Mouse (Mus musculus) liver, postnatal 0 days (tissue): ENCODE data around the gene Bend7. TPM values are rescaled to one million over a fixed set of nuclear protein-coding genes. Genes with fewer than 3 reads are reported as not detected.

Experiments
- ATAC-seq: fragments of 200-750 bp; cut with Nextera tagmentation; 2 replicates; pipeline ENCODE4 v1.8.0; 2017; ENCODE audit warnings: mild to moderate bottlenecking, moderate library complexity
- DNase-seq: peaks from one replicate; pipeline ENCODE4 v3.0.0-alpha.2; 2016
- H3K27ac ChIP-seq: fragments of 300-500 bp; sonication (generic); 2 replicates; pipeline ENCODE4 v1.5.1; 2014; ENCODE audit warnings: antibody characterized with exemption, moderate library complexity, mild to moderate bottlenecking, low read depth
- H3K27me3 ChIP-seq: fragments of 300-500 bp; sonication (generic); 2 replicates; pipeline ENCODE4 v1.6.1; 2014; ENCODE audit warnings: low read length, control low read depth, mixed read lengths; ENCODE audit not compliant: insufficient read depth
- H3K36me3 ChIP-seq: fragments of 300-500 bp; sonication (generic); replicated peaks from 2 replicates; pipeline ENCODE4 v1.6.1; 2014; ENCODE audit warnings: mild to moderate bottlenecking, control low read depth, low read length, moderate library complexity, mixed read lengths; ENCODE audit not compliant: insufficient read depth
- H3K4me1 ChIP-seq: fragments of 300-500 bp; sonication (generic); 2 replicates; pipeline ENCODE4 v1.6.1; 2014; ENCODE audit warnings: antibody characterized with exemption, mild to moderate bottlenecking, control low read depth; ENCODE audit not compliant: insufficient read depth
- H3K4me2 ChIP-seq: fragments of 300-500 bp; sonication (generic); 2 replicates; pipeline ENCODE4 v1.6.1; 2014; ENCODE audit warnings: low read depth, mild to moderate bottlenecking, low read length, moderate library complexity, mixed read lengths
- H3K4me3 ChIP-seq: fragments of 300-500 bp; sonication (generic); 2 replicates; pipeline ENCODE4 v1.5.1; 2014; ENCODE audit warnings: low read depth, low read length
- H3K9ac ChIP-seq: fragments of 300-500 bp; sonication (generic); replicated peaks from 2 replicates; pipeline ENCODE4 v1.6.1; 2014; ENCODE audit warnings: mild to moderate bottlenecking, moderate library complexity
- H3K9me3 ChIP-seq: fragments of 300-500 bp; sonication (generic); 2 replicates; pipeline ENCODE4 v1.6.1; 2016; ENCODE audit warnings: mild to moderate bottlenecking, control low read depth, low read length, mixed read lengths
- CTCF ChIP-seq: sonication (generic); IDR thresholded peaks from 2 replicates; pipeline ENCODE4 v1.5.1; 2016; ENCODE audit warnings: antibody characterized with exemption, low read depth
- EP300 ChIP-seq: IDR thresholded peaks from 2 replicates; pipeline ENCODE4 v1.6.1; 2016; ENCODE audit warnings: antibody characterized with exemption, low read depth, mild to moderate bottlenecking
- WGBS: fragments of 180-500 bp; shearing (Covaris S2); extraction: QIAGEN DNeasy Blood & Tissue Kit; methylation state at CpG from one replicate; pipeline ENCODE4 v1.1.7; 2014; ENCODE audit not compliant: insufficient replicate concordance; 5-methylcytosine and 5-hydroxymethylcytosine counted together
- polyA plus RNA-seq: library from polyadenylated mRNA; unstranded; fragments of >200 nt; fragmentation: Nextera tagmentation; extraction: Ambion mirVana; gene quantifications from 2 replicates; pipeline ENCODE4 v1.2.1, GENCODE M21; 2015

The Bend7 gene
- polyA plus RNA-seq, 1 experiment from 2014 or later: 2.6 TPM

DNA sequence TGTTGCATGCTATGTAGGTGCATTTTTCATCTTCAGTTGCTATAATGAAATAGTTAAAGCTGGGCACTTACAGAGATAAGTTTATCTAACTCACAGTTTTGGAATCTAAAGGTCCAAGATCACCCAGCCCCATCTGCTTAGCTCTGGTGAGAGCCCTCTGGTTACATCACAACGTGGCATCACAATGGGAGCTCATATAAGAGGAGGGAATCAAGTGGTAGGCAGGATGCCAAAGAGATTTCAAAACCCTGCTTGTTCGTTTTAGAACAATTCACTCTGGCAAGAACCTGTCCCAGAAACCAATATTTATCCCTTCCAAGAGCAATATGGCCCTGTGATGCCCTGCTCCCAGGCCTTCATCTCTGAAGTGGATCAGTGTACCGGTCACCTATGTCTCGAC is 114.5 kb downstream of the Bend7 start:
- Histone ChIP-seq H3K9ac (no peak overlapping the region), H3K4me2 (no peak overlapping the region), H3K27ac (no peak overlapping the region), H3K9me3 (no peaks in the 10 kb centered on the region), H3K4me1 (no peaks in the 10 kb centered on the region), H3K36me3 (no peaks in the 10 kb centered on the region), H3K4me3 (no peak overlapping the region), H3K27me3 (no peaks in the 10 kb centered on the region)
- 65% methylated on average over 4 of the region's 4 CpGs for WGBS
- ATAC-seq: no peak
- TF ChIP-seq CTCF (no peak), EP300 (no peak)
- DNase-seq: no peak

DNA sequence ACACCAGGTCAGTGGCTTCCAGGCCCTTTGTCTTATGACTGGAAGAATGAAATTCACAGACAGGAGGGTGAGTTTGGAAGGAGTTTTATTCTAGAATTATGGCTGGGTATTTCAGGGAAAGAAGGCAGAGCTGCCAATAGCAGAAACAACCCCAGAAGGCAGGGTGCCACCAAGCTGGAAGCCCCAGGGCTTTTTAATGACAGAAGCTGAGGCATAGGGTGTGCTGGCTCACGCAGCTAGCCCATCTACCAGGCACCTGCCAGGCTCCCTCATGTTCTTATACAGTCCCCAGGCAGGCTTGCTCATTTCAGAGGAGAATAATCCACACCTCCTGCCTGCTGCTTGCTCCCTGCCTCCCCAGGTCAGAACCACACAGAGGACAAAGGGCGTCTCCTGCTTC is 131.8 kb downstream of the Bend7 start:
- WGBS: 87% methylated on average over 2 of the region's 2 CpGs
- ATAC-seq (no peak), DNase-seq (no peak)
- Histone ChIP-seq H3K27ac (no peak overlapping the region), H3K9me3 (no peaks in the 10 kb centered on the region), H3K27me3 (no peaks in the 10 kb centered on the region), H3K9ac (no peak overlapping the region), H3K36me3 (no peaks in the 10 kb centered on the region), H3K4me1 (no peaks in the 10 kb centered on the region), H3K4me2 (no peak overlapping the region), H3K4me3 (no peak overlapping the region)
- TF ChIP-seq EP300 (no peak), CTCF (no peak)

Other genes with a start within 250 kb of the Bend7 start
- 16.2 and 17.1 TPM in 2 replicates for gene Prpf18, start 65.7 kb upstream of the Bend7 start, polyA plus RNA-seq
- 22.2 and 23.8 TPM in 2 replicates for gene Sephs1, start 163.7 kb downstream of the Bend7 start, polyA plus RNA-seq
- gene Phyh, start 201.2 kb downstream of the Bend7 start, polyA plus RNA-seq: 608 and 753 TPM in 2 replicates